Mouse (Mus musculus) heart, postnatal 0 days (tissue): ENCODE results near the gene Lkaaear1.

Source experiments
- CTCF ChIP-seq: IDR thresholded peaks from 2 replicates; pipeline ENCODE4 v1.5.1; 2016; ENCODE audit warnings: antibody characterized with exemption, control low read depth, low read depth
- EP300 ChIP-seq: IDR thresholded peaks from 2 replicates; pipeline ENCODE4 v1.6.1; 2016; ENCODE audit warnings: antibody characterized with exemption, low read depth

GRCm38 (mm10) chr2:181658528-181658927 is 39.7 kb downstream of the Lkaaear1 start:
- TF ChIP-seq CTCF (no peak), EP300 (no peak)
